Mouse (Mus musculus): ENCODE measurements at regions not wholly inside any gene's neighbourhood (a gene's known extent, or its start where the extent isn't known, plus 50 kb on each side); places are given as distances from the start of the nearest gene placed in this dataset.

DNA sequence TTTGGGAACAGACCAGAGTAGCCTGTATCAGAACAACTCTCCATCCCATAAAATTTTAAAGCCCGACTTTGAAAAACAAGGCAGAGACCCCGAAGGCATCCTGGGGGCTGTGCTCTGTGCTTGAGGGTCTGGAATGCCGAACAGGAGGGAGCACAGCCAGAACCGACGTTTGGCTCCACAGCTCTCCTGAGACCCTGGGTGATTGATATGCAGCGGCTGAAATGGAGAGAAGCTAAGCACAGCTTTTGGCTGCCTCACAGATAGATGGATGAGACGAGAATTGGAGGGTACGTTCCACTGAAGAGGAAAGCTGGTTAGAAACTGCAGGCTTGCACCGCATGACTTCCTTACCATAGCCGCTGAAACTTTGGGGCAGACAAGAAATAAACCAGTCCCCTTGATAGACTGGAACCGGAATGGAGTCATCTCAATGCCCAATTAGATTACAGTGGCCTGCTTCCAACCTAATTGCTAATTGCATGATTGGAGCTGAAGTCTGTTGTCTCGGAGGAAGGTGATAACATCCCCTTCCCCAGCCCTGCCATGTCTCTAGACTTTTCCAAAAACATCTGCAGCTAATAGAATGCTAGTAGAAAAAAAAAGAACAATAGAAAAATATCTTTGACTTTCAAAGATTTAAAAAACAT is 130.7 kb upstream of the Man2a1 start:
- no peaks in the 10 kb centered on the region for H3K79me2 ChIP-seq (ENCODE audit: inconsistent target)
- H3K4me3 ChIP-seq (ENCODE audit: inconsistent target) = no peak overlapping the region
- WGBS (ENCODE audit: missing documents) = 73% methylated on average over 12 of the region's 12 CpGs
- no peaks in the 10 kb centered on the region for H3K36me3 ChIP-seq (ENCODE audit: inconsistent target)
- H3K27ac ChIP-seq = no peak overlapping the region

DNA sequence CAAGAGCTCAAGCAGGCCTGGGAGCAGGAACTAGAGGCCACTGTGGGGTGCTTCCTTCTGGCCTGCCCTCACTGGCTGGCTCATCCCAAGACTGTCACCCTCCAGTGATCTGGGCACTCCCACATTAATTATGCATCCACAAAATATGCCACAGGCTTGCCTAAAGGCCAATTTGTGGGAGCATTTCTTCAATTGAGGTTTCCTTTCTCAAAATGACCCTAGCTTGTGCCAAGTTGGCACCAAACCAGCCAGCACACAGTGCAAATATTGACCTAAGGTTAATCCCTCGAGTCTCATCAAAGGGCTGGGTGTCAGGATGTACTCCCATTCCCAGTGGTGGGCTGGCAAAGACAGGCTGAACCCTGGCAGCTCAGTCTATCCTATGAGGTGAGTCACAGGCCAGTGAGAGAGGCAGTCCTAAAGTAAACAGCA is 119.9 kb upstream of the Man2a1 start:
- Histone ChIP-seq H3K27ac (no peak overlapping the region), H3K4me3 (ENCODE audit: inconsistent target) (no peak overlapping the region), H3K36me3 (ENCODE audit: inconsistent target) (no peaks in the 10 kb centered on the region), H3K79me2 (ENCODE audit: inconsistent target) (no peaks in the 10 kb centered on the region)
- 13% methylated on average over 1 of the region's 1 CpGs for WGBS (ENCODE audit: missing documents)

DNA sequence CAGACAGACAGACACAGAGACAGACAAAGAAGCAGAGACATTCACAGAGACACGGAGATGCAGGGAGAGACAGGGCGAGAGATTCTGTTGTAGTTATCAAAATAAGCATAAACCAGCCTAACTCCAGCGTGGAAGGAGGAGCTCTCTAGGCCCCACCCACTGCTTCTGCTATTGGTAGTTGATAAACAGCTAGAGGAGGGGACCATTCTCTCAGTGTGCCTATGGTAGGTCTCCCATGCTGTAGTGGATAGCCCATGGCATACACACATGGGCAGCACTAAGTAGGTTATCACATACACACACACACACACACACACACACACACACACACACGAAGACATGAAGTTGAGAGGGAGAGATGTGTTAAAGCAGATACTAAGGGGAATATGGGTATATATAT is 115.7 kb upstream of the Man2a1 start:
- H3K27ac ChIP-seq = no peak overlapping the region
- H3K36me3 ChIP-seq (ENCODE audit: inconsistent target) = no peaks in the 10 kb centered on the region
- 85% methylated on average over 4 of the region's 4 CpGs for WGBS (ENCODE audit: missing documents)
- no peaks in the 10 kb centered on the region for H3K79me2 ChIP-seq (ENCODE audit: inconsistent target)
- H3K4me3 ChIP-seq (ENCODE audit: inconsistent target) = no peak overlapping the region

DNA sequence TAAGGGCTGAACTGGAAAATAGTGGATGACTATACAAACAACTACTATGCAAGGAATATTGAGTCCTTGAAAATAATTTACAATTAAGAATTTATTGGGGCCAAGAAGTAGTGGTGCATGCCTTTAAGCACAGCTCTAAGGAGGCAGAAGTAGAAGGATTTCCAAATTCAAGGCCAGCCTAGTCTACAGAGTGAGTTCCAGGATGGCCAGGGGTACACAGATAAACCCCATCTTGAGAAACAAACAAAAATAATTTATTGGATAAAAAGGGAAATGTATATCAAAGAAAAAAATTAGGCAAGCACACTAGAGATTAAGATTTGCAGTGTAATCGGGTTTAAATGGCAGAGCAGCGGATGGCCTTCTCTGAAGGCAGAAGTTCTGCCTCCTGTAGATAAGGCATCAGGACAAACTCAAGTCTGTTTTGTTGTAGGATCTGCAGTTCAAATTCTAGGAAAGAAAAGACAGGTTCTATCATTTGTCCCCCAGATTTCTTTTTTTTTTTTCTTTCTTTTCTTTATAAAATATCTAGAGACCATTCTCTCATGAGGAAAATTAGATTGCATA is 110.7 kb upstream of the Man2a1 start:
- Histone ChIP-seq H3K27ac (no peak overlapping the region), H3K36me3 (ENCODE audit: inconsistent target) (no peaks in the 10 kb centered on the region), H3K79me2 (ENCODE audit: inconsistent target) (no peaks in the 10 kb centered on the region), H3K4me3 (ENCODE audit: inconsistent target) (no peak overlapping the region)
- WGBS (ENCODE audit: missing documents) = 90% methylated on average over 2 of the region's 2 CpGs

DNA sequence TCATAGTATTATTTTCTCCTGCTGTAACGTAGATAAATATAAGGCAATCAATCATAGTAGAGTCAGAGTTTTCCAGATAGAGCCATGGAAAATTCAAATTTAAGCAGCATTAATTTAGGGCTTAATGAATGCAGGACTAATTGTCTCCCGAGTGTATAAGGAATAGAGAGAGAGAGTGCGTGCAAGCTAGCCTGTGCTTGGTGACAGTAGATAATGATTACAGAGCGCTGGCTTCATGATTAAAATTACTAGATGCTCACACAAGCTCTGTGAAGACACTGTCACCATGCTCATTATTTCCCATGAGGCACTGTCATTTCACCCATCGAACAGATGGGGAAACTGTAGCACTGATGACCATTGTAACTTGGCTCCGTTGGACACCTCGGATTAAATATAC is 109.9 kb upstream of the Man2a1 start:
- no peak overlapping the region for H3K4me3 ChIP-seq (ENCODE audit: inconsistent target)
- no peaks in the 10 kb centered on the region for H3K36me3 ChIP-seq (ENCODE audit: inconsistent target)
- 96% methylated on average over 7 of the region's 7 CpGs for WGBS (ENCODE audit: missing documents)
- no peak overlapping the region for H3K27ac ChIP-seq
- H3K79me2 ChIP-seq (ENCODE audit: inconsistent target) = no peaks in the 10 kb centered on the region

DNA sequence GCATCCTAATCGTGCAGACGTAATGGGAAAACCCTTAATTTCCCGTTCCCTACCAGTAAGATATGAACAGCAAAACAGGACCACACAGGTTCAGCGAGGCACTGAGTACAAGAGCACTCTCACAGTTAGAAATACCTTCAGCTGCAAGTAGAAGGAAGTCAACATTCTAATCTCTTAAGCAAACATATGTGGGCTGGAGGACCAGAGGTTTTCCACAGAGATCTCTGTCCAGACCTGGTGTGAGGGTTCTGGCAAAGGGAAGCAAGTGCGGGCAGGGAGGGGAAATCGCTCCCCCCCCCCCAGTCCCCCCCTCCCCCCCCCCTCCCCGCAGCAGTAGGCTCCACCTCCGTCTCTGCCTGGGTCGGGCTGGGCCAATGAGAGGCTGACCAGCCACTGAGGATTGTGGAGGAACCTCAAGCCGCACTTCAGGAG is 108.6 kb upstream of the Man2a1 start:
- Histone ChIP-seq H3K4me3 (ENCODE audit: inconsistent target) (no peak overlapping the region), H3K79me2 (ENCODE audit: inconsistent target) (no peaks in the 10 kb centered on the region), H3K27ac (no peak overlapping the region), H3K36me3 (ENCODE audit: inconsistent target) (no peaks in the 10 kb centered on the region)
- WGBS (ENCODE audit: missing documents) = 46% methylated on average over 9 of the region's 10 CpGs

DNA sequence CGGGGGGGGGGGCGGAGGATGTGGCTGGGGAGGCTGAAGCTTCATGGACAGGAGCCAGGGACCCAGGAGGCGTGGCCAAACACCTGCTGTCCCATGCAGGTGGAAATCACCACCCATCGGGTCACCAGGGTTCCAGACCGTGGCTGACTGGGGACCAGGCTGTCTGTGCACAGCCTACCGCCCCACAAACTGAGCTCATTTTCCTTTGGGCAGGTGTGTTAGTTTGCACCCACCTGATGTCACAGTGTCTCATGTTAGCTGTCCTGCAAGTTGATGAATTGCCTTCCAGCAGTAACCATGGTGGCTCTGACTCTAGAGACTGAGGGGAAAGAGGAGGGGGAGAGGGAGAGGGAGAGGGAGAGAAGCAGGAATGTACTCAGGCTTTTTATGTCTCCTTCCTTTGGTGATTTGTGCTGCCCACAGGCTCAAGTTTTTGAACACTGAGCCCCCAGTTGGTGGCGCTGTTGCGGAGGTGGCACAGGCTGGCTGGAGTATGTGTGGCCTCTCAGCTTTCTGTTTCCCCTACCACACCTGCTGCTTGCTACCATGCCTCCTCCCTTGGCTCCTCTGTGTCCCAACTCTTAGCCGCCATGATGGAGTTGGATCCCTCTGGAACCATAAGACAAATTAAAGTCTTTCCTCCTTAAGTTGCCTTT is 107.8 kb upstream of the Man2a1 start:
- WGBS (ENCODE audit: missing documents) = 53% methylated on average over 7 of the region's 9 CpGs
- Histone ChIP-seq H3K4me3 (ENCODE audit: inconsistent target) (no peak overlapping the region), H3K79me2 (ENCODE audit: inconsistent target) (no peaks in the 10 kb centered on the region), H3K27ac (no peak overlapping the region), H3K36me3 (ENCODE audit: inconsistent target) (no peaks in the 10 kb centered on the region)

DNA sequence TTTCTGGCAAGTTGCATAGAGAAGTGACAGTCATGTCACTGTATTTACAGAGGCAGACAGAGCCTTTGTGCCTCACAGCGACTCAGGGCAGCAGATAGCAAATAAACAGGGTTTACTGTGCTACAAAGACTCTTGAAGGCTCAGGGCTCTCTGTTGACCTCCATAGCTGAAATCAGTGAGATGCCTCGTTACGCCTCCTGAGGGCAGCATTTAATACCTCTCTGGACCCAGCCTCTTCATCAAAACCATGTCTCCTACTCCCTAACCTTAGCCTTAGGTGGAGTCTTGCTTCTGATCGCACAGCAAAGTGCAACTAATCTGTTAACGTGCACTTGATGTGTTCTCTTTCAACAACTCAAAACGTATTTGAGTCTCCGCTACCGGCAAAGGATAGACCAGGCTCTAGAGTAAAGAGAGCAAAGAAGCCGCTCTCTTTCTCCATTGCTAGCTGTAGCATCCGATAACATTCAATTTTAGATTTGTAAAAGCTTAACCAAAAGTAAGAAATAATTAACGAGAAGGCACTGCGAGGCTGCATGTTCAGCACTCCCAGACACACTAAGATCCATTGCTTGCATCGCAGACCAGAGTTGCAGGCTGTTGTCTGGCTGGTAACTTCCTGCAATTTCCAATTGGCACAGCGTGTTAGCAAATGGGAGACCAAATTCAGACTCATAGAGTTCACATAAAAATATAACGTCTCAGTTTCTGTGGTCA is 101.1 kb upstream of the Man2a1 start:
- H3K79me2 ChIP-seq (ENCODE audit: inconsistent target) = no peaks in the 10 kb centered on the region
- WGBS (ENCODE audit: missing documents) = 61% methylated on average over 15 of the region's 15 CpGs
- no peak overlapping the region for H3K27ac ChIP-seq
- H3K4me3 ChIP-seq (ENCODE audit: inconsistent target) = no peak overlapping the region
- no peaks in the 10 kb centered on the region for H3K36me3 ChIP-seq (ENCODE audit: inconsistent target)

DNA sequence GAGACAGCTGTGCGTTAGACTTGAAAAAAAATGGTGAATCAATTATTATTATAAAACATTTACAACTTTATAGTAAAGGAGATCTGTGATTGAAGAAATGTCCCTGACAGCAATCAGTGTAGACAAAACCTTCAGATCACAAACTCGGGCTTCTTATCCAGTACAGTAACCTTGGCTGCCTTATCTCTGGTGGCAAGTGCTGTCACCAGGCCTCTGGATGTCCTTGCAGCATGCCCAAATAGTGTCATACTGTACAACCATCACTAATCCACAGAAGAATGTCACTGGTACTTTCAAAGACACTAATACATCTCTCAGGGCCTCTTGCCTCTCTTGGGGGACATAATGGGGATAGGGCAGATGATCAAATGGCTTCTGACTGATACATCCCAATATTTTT is 98.2 kb upstream of the Man2a1 start:
- no peaks in the 10 kb centered on the region for H3K79me2 ChIP-seq (ENCODE audit: inconsistent target)
- H3K27ac ChIP-seq = no peak overlapping the region
- WGBS (ENCODE audit: missing documents) = 82% methylated on average over 2 of the region's 2 CpGs
- no peak overlapping the region for H3K4me3 ChIP-seq (ENCODE audit: inconsistent target)
- H3K36me3 ChIP-seq (ENCODE audit: inconsistent target) = no peaks in the 10 kb centered on the region

DNA sequence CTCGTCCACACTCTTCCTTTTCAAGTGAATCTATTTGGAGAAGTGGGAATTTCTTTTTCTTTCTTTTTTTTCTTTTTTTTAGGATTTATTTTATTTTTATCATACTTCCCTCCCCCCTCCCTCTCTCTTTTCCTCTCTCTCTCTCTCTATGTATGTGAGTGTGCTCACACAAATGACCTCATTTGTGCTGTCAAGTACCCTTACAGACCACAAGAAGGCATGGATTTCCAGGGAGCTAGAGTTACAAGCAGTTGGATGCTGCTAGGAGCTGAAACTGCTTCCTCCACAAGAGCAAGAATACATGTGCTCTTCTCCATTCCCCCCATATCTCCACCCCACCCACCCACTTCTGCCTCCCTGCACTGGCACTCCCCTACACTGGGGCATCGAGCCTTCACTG is 94.6 kb upstream of the Man2a1 start:
- Histone ChIP-seq H3K4me3 (ENCODE audit: inconsistent target) (no peak overlapping the region), H3K36me3 (ENCODE audit: inconsistent target) (no peaks in the 10 kb centered on the region), H3K27ac (no peak overlapping the region), H3K79me2 (ENCODE audit: inconsistent target) (no peaks in the 10 kb centered on the region)
- WGBS (ENCODE audit: missing documents) = 75% methylated on average over 2 of the region's 2 CpGs

DNA sequence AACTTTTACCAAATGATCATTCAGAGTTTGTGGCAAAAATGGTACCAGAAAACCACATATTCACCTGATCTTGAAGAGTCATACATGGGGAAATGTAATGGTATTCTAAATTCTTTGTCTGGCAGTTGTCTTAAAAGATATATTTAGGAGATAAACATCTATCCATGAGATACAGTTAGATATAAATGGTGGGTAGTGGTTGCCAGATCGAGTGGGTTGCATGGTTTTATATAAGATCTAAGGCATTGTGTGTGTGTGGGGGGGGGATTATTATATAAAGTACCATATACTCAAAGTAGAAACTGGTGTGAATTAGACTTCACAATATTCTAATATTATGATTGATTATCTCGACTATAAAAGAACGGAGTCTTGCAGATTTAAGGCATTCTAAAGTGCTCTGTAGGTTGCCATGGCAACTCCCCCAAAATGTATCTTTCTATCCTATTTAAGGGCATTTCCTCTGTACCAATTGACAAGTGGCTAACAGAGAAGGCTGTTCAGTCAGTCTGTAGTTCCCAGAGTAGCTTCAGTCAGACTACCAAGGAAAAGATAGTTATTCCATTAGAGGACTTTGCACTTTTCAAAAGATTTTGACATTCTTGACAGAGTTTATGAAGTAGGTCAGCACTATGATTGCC is 89.3 kb upstream of the Man2a1 start:
- no peaks in the 10 kb centered on the region for H3K36me3 ChIP-seq (ENCODE audit: inconsistent target)
- no peaks in the 10 kb centered on the region for H3K79me2 ChIP-seq (ENCODE audit: inconsistent target)
- no peak overlapping the region for H3K4me3 ChIP-seq (ENCODE audit: inconsistent target)
- no peak overlapping the region for H3K27ac ChIP-seq
- WGBS (ENCODE audit: missing documents) = 90% methylated on average over 3 of the region's 3 CpGs

DNA sequence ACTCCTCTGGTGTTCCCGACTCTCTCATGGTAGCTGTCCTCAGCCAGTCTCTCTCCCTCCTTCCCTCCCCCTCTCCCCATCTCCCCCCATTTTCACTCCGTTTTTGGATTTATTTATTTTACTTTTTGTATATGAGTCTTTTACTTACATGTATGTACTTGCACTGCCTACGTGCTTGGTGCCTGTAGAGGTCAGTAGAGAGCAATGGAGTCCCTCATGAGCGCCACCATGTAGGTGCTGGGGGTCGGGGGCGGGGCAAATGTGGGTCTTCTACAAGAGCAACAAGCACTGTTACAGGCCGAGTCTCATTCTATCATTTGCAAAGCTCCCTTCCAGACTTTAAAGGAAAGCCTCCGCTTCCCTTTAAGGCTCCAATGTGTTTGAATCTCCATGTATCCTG is 78.3 kb upstream of the Man2a1 start:
- Histone ChIP-seq H3K36me3 (ENCODE audit: inconsistent target) (no peaks in the 10 kb centered on the region), H3K79me2 (ENCODE audit: inconsistent target) (no peaks in the 10 kb centered on the region), H3K27ac (no peak overlapping the region), H3K4me3 (ENCODE audit: inconsistent target) (no peak overlapping the region)
- WGBS (ENCODE audit: missing documents) = 81% methylated on average over 8 of the region's 8 CpGs

DNA sequence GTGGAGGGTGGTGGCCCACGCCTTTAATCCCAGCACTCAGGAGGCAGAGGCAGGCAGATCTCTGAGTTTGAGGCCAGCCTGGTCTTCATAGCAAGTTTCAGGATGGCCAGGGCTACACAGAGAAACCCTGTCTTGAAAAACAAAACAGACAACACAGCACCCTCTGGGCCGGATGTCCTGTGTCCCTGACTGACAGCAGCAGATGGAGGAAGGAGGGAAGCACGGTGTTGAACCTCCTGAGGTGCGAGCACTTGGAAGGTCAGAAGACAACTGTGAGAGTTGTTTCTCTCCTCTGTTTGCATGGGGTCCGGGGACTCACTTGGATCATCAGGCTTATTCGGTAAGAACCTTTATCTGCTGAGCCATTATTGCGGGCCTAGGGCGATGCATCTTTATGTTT is 76.6 kb upstream of the Man2a1 start:
- Histone ChIP-seq H3K27ac (no peak overlapping the region), H3K79me2 (ENCODE audit: inconsistent target) (no peaks in the 10 kb centered on the region), H3K4me3 (ENCODE audit: inconsistent target) (no peak overlapping the region), H3K36me3 (ENCODE audit: inconsistent target) (no peaks in the 10 kb centered on the region)
- 94% methylated on average over 8 of the region's 8 CpGs for WGBS (ENCODE audit: missing documents)

DNA sequence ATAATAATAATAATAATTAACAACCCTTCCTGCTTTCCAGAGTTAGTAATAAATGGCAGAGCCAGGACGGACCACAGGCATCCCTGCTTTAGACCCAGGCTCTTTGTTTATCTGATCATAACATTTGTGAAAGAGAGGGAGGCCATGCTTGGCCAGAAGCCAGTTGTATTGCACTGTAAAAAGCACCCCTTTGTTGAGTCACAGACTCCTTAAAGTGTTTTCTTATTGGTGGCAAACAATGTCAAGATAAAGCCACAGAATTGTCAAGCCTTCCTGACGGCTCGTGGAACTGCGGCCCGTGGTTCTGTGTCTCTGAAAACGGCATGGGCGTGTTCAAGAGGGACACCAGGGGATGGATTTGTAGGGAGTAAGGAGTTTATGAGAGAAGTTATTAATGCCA is 72.7 kb upstream of the Man2a1 start:
- Histone ChIP-seq H3K27ac (no peak overlapping the region), H3K79me2 (ENCODE audit: inconsistent target) (no peaks in the 10 kb centered on the region), H3K4me3 (ENCODE audit: inconsistent target) (no peak overlapping the region), H3K36me3 (ENCODE audit: inconsistent target) (no peaks in the 10 kb centered on the region)
- WGBS (ENCODE audit: missing documents) = 80% methylated on average over 7 of the region's 7 CpGs

DNA sequence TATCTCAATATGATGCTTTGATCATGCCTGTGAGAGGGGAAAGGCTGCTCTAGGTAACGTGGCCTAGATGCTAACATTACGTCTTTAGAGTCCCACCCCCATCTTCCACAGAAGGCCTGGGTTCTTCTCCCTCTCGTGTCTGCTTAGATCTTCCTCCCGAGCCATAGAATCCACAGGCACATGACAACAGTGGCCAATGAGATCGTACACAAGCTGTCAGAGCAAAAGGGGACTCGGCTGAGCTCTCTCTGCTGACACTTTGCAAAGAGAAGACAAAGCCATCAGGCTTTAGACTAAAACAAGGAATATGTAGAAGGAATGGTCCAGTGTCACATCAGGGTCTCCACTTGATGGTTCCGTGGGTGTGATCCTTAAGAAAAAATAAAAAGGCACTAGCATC is 72.1 kb upstream of the Man2a1 start:
- Histone ChIP-seq H3K27ac (no peak overlapping the region), H3K4me3 (ENCODE audit: inconsistent target) (no peak overlapping the region), H3K36me3 (ENCODE audit: inconsistent target) (no peaks in the 10 kb centered on the region), H3K79me2 (ENCODE audit: inconsistent target) (no peaks in the 10 kb centered on the region)
- 98% methylated on average over 7 of the region's 7 CpGs for WGBS (ENCODE audit: missing documents)
